Mouse (Mus musculus) sigmoid colon, adult 10 weeks (tissue): ENCODE data around the gene Tmed5. TPM values are rescaled to one million over a fixed set of nuclear protein-coding genes. Genes with fewer than 3 reads are reported as not detected.

Experiments used
- polyA plus RNA-seq: library from polyadenylated mRNA; stranded (reverse); fragments of 350-450 nt; fragmentation: Illumina TruSeq; extraction: RNeasy Lipid Tissue Mini Kit (QIAGEN cat#74804); gene quantifications from one replicate; pipeline ENCODE4 v1.2.3, GENCODE M21; 2014; ENCODE audit warnings: low read depth, low replicate concordance

Tmed5 gene
- polyA plus RNA-seq, result 101 TPM

GRCm38 (mm10) chr5:108132441-108133243 is at the start of gene Tmed5, which contains the start of gene Ccdc18:
TSS of gene Tmed5 (minus strand) at chr5:108132620.
TSS of gene Ccdc18 (plus strand) at chr5:108132875.

GRCm38 (mm10) chr5:108065465-108066411 is 66.7 kb downstream of the Tmed5 start, which contains the start of gene Mtf2:
TSS of gene Mtf2 (plus strand) at chr5:108065674.

Other genes starting within 250 kb of the Tmed5 start
- 1,014 TPM for gene Rpl5, start 232.1 kb downstream of the Tmed5 start, polyA plus RNA-seq
- gene Fam69a, start 145.5 kb downstream of the Tmed5 start, polyA plus RNA-seq, result 74.9 TPM
- gene Mtf2, start 66.9 kb downstream of the Tmed5 start, polyA plus RNA-seq, result 106 TPM
- gene Ccdc18, start 255 bp upstream of the Tmed5 start, polyA plus RNA-seq, result 7.9 TPM
- gene Dr1, start 136.3 kb upstream of the Tmed5 start, polyA plus RNA-seq, result 133 TPM
- 27.7 TPM for gene Pigg, start 180.0 kb upstream of the Tmed5 start, polyA plus RNA-seq
- gene Gm42517, start 235.3 kb upstream of the Tmed5 start, polyA plus RNA-seq, result not detected